Mouse (Mus musculus): ENCODE measurements around the gene Kcnk18.

DNA sequence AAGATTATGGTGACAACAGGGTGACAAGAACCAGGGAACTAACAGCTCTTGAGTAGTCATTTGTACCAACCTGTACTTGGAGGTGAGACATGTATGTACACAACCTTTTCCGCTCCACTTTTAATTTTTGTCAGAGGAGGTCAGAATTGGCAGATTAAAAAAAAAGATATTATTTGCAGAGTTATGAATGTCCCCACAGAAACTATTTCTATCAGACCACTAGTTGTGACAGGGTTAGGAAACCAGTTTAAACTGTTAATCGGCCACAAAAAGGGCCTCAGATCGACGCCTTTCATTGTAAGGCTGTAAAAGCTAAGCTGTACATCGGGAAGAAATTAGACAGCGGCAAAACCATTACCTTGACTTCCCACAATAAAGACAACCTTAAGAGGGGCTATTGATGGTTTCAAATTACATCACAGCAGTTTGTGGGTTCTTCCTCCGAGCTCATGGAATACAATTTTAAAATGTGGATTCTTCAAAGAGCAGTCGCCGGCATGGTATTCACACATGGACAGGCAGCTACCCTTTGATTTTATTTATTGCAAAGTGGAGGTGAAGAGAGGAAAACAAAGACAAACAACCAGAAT is 23.7 kb upstream of the Kcnk18 start:
- TF ChIP-seq NANOG (IDR thresholded peaks at IDR 0.05; ENCODE audit: borderline replicate concordance, low read length) (no peak), CTCF (conservative IDR thresholded peaks at IDR 0.05; ENCODE audit: low read length) (no peak), POU5F1 (IDR thresholded peaks at IDR 0.05; ENCODE audit: borderline replicate concordance, low read length) (no peak)

Data from E14TG2a.4 (cell line).